Mouse (Mus musculus) layer of hippocampus, adult 6 months (tissue): ENCODE measurements around the gene Dnmt3a. TPM values are rescaled to one million over a fixed set of nuclear protein-coding genes. Genes with fewer than 3 reads are reported as not detected.

Experiments
- long read RNA-seq, 2 experiments: library from polyadenylated mRNA; unstranded; transcript quantifications; one replicate each; pipeline ENCODE4 v2.0.0; 2019 to 2020
- polyA plus RNA-seq: library from polyadenylated mRNA; unstranded; fragments of <200 nt; fragmentation: Nextera tagmentation; gene quantifications from 2 replicates; pipeline ENCODE4 v1.2.3, GENCODE M21; 2021

The Dnmt3a gene
- polyA plus RNA-seq: 22.0 and 28.0 TPM in 2 replicates
- long read RNA-seq, experiment 1, full-length matches to known transcripts: 4 of 32 reads
- long read RNA-seq, experiment 1, partial matches to known transcripts: 7 of 32 reads
- long read RNA-seq, experiment 1, other reads (novel, unspliced or antisense): 21 of 32 reads
- long read RNA-seq, experiment 2, full-length matches to known transcripts: 21 of 109 reads
- long read RNA-seq, experiment 2, partial matches to known transcripts: 21 of 109 reads
- long read RNA-seq, experiment 2, other reads (novel, unspliced or antisense): 67 of 109 reads

DNA sequence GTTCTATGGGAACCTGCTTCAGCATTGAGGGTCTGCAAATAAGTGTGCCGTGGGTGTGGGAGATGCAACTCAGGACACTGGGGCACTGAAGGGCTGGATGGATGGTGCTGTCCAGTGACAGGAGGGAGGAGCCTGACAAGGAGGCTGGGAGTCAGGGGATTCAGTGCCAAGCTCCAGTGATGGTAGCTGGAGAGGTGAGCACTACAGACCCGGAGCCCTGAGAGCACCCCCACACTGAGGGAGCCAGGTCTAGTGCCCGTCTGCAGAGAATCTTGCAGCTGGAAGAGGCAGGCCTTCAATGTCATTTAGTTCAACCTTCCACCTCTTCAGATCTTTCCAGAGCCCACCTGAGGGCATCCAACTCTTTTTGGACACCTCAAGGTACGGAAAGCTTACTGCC lies at the start of gene Dnmt3a:
TSS of gene Dnmt3a (plus strand) at position 156 of the 400 bp plus-strand sequence.

GRCm38 (mm10) chr12:3954651-3955050 lies 148.8 kb downstream of the Dnmt3a start, which contains the start of gene Pomc:
Pomc (plus strand) TSS chr12:3954951.

Other genes starting within 250 kb of the Dnmt3a start
- 58.7 and 61.2 TPM in 2 replicates for gene Dtnb, start 233.6 kb upstream of the Dnmt3a start, polyA plus RNA-seq
- 5.3 and 6.1 TPM in 2 replicates for gene Pomc, start 148.9 kb downstream of the Dnmt3a start, polyA plus RNA-seq
- 31.2 and 34.8 TPM in 2 replicates for gene Efr3b, start 232.9 kb downstream of the Dnmt3a start, polyA plus RNA-seq